Mouse (Mus musculus): ENCODE data around the gene Gm10439.
"Not testable (repeated sequence)": the region's sequence is repeated elsewhere in the genome, so short reads cannot be mapped to it uniquely, and the experiment has no call there.

The Gm10439 gene

DNA sequence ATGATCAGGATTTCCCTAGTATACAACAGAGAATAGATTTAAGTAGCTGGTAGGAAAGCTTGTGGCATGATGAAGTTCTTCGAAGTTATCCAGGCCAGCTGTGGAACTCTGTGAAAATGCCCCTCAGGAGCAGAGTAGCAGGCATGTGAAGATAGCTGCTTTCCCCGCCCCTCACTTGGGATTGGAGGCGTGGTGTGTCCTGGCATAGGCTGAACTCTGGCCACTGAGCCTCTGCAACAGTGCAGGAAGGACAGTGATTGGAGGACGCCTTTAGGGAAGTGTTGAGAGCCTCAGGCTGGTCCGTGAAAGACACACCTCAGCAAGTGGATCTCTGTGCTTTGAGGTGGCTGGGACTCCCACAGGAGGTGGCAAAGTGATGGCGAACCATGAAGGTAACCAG lies at the start of gene Gm10439:
TSS of gene Gm10439 (plus strand) at position 301 of the 400 bp plus-strand sequence.
- DNase-seq (ENCODE audit: low spot score) = not testable (repeated sequence)

All from left cerebral cortex, adult 11 months (tissue).